Mouse (Mus musculus): ENCODE data around the gene Gpr107. TPM values are rescaled to one million over a fixed set of nuclear protein-coding genes. Genes with fewer than 3 reads are reported as not detected.

Gene Gpr107
- polyA plus RNA-seq, 1 experiment from 2014 or later = 26.2 TPM

DNA sequence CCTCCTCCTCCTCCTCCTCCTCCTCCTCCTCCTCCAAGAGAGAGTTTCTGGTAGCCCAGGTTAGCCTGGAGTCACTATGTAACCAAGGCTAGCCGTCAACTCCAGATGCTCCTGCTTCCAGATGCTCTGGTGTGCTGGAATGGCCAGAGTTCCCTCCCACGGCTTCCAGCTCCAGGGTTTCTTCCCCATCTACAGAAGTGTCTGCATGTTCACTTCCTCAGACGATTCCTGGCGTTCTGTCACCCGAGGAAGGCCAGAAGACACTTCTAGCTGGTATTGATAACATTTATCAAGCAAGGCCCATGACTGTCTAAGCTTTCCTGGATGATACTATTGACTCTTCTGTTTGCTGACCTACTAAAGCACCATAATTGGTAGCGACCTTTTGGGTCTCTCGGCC is 27.0 kb upstream of the Gpr107 start:
- WGBS = 46% methylated on average over 7 of the region's 7 CpGs
- no peak overlapping the region for H3K4me3 ChIP-seq (ENCODE audit: low read depth, low read length)
- no peak overlapping the region for H3K4me2 ChIP-seq (replicated peaks; ENCODE audit: low read depth, low read length)
- peaks cover 14% of the 10 kb centered on the region; the same call in 1 of the 2 replicates for H3K4me1 ChIP-seq (ENCODE audit: insufficient read depth, low read depth, low read length)
- no peak for ATAC-seq
- H3K27me3 ChIP-seq (replicated peaks; ENCODE audit: insufficient read depth, low read length) = no peaks in the 10 kb centered on the region
- no peak overlapping the region for H3K9ac ChIP-seq (replicated peaks; ENCODE audit: low read depth)
- no peaks in the 10 kb centered on the region for H3K9me3 ChIP-seq (ENCODE audit: low read length)
- no peak for DNase-seq (ENCODE audit: low spot score)
- no peaks in the 10 kb centered on the region for H3K36me3 ChIP-seq (ENCODE audit: insufficient read depth, low read length)
- H3K27ac ChIP-seq (ENCODE audit: low read length) = no peak overlapping the region
- TF ChIP-seq CTCF (IDR thresholded peaks at IDR 0.05) = no peak
- TF ChIP-seq EP300 (IDR thresholded peaks at IDR 0.05) = no peak

DNA sequence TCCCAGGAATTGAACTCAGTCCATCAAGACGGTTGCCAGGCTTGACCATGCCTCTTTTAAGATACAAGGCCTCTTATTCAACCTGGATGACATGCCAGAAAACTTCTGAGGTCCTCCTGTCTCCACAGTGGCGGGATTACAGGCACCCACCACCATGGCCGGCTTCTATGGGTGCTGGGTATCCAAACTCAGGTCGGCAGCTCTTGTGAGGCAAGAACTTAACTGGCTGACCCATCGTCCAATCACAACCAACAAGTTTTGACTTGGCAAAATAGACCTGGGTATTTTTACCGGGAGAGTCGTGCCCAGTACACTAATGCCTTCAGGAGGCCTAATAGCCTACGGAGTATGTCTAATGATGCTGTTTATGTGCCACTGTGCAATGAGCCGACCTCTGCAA is 26.1 kb upstream of the Gpr107 start:
- H3K27me3 ChIP-seq (replicated peaks; ENCODE audit: insufficient read depth, low read length) = no peaks in the 10 kb centered on the region
- H3K4me1 ChIP-seq (ENCODE audit: insufficient read depth, low read depth, low read length) = peaks cover 17% of the 10 kb centered on the region; the same call in 1 of the 2 replicates

DNA sequence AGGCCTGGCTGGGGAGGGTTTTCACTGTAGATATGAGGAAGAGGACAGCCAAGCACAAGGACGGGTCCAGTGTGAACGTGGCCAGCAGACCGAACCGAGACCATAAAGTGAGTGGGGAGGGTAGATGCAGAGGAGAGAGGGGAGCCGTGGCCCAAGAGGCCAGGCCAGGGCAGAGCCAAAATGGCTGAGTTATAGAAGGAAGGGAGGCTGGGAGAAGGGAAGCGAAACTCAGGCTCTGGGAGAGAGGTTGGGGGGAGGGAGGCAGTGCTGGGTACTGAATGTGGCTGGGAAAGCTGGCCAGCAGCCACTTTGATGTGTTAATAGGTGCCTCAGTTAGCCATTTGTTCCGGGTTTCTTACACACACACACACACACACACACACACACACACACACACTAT is 24.9 kb upstream of the Gpr107 start:
- Histone ChIP-seq H3K4me1 (ENCODE audit: insufficient read depth, low read depth, low read length) (peaks cover 22% of the 10 kb centered on the region), H3K4me2 (replicated peaks; ENCODE audit: low read depth, low read length) (no peak overlapping the region), H3K9ac (replicated peaks; ENCODE audit: low read depth) (no peak overlapping the region), H3K27me3 (replicated peaks; ENCODE audit: insufficient read depth, low read length) (no peaks in the 10 kb centered on the region), H3K4me3 (ENCODE audit: low read depth, low read length) (no peak overlapping the region), H3K9me3 (ENCODE audit: low read length) (no peaks in the 10 kb centered on the region), H3K36me3 (ENCODE audit: insufficient read depth, low read length) (no peaks in the 10 kb centered on the region), H3K27ac (ENCODE audit: low read length) (0 out of 2 replicates have a peak overlapping the region, but pooled peaks have one; percentile 10)
- TF ChIP-seq CTCF (IDR thresholded peaks at IDR 0.05) = no peak
- ATAC-seq = no peak
- DNase-seq (ENCODE audit: low spot score) = no peak
- WGBS = 48% methylated on average over 7 of the region's 7 CpGs

More for the DNA sequence above, 26.1 kb upstream of the Gpr107 start:
- DNase-seq (ENCODE audit: low spot score) = no peak
- Histone ChIP-seq H3K36me3 (ENCODE audit: insufficient read depth, low read length) (no peaks in the 10 kb centered on the region), H3K27ac (ENCODE audit: low read length) (no peak overlapping the region), H3K9me3 (ENCODE audit: low read length) (no peaks in the 10 kb centered on the region), H3K4me3 (ENCODE audit: low read depth, low read length) (no peak overlapping the region), H3K4me2 (replicated peaks; ENCODE audit: low read depth, low read length) (no peak overlapping the region), H3K9ac (replicated peaks; ENCODE audit: low read depth) (no peak overlapping the region)
- WGBS = 84% methylated on average over 9 of the region's 9 CpGs
- ATAC-seq = no peak
- TF ChIP-seq CTCF (IDR thresholded peaks at IDR 0.05) (no peak), EP300 (IDR thresholded peaks at IDR 0.05) (no peak)

DNA sequence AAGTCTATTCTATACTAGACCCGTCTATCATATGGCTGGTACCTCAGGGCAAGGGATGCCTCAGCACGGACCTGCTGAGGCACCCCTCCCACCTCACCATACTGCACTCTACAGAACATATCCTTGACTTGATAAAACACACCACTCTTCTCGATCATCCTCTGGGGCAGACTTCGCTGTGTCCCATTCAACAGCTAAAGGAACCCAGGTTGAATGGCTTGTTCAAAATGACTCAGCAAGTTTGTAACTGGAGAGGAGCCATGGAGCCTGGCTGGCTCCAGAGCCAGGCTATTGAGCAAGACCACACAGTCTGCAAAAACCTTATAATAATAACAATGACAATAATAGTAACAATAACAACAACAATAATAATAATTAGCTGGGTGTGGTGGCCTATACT is 24.2 kb upstream of the Gpr107 start:
- 58% methylated on average over 4 of the region's 4 CpGs for WGBS

DNA sequence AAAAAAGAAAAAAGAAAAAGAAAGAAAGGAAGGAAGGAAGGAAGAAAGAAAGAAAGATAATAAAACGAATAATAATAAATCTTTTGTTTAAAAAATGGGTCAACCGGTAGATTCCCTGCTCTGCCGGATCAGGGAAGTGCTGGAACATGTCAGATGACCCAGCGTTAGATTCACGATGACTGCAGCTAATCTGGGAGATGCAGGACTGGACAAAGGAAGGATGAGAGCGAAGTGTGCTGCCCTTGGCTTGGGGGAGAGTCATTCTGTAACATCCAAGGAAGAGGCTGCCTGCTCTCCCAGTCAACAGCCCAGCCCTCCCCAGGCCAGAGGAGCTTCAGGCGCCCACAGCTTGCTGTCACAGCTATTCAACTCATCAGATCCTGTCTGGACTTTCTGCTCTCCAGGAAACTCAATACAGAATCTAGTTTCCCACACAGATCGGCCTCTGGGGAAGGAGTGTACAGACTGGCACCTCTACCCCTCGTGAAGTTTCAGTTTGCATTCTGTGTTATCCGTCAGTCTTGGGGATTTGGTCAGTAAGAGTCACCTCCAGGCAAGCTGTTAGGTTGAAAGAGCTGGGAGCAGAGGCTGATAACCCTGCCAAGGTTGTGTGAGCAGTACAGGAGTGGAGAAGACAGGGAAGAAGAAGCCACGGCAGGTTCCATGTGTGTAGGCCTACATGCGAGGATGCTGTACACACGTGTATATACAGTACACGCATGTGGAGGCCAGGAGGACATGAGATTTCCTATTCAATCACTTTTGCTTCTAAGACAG is 22.2 kb upstream of the Gpr107 start:
- Histone ChIP-seq H3K9ac (replicated peaks; ENCODE audit: low read depth) (no peak overlapping the region), H3K4me1 (ENCODE audit: insufficient read depth, low read depth, low read length) (peaks cover 16% of the 10 kb centered on the region), H3K27ac (ENCODE audit: low read length) (no peak overlapping the region), H3K9me3 (ENCODE audit: low read length) (no peaks in the 10 kb centered on the region), H3K4me3 (ENCODE audit: low read depth, low read length) (no peak overlapping the region), H3K4me2 (replicated peaks; ENCODE audit: low read depth, low read length) (no peak overlapping the region), H3K36me3 (ENCODE audit: insufficient read depth, low read length) (no peaks in the 10 kb centered on the region), H3K27me3 (replicated peaks; ENCODE audit: insufficient read depth, low read length) (no peaks in the 10 kb centered on the region)
- DNase-seq (ENCODE audit: low spot score) = no peak
- WGBS = 72% methylated on average over 14 of the region's 14 CpGs
- no peak for ATAC-seq
- TF ChIP-seq CTCF (IDR thresholded peaks at IDR 0.05) = no peak
- no peak for TF ChIP-seq EP300 (IDR thresholded peaks at IDR 0.05)

More for the DNA sequence above, 24.2 kb upstream of the Gpr107 start:
- DNase-seq (ENCODE audit: low spot score) = peak; percentile 47
- Histone ChIP-seq H3K9me3 (ENCODE audit: low read length) (no peaks in the 10 kb centered on the region), H3K36me3 (ENCODE audit: insufficient read depth, low read length) (no peaks in the 10 kb centered on the region), H3K4me2 (replicated peaks; ENCODE audit: low read depth, low read length) (no peak overlapping the region), H3K4me1 (ENCODE audit: insufficient read depth, low read depth, low read length) (peaks cover 22% of the 10 kb centered on the region), H3K4me3 (ENCODE audit: low read depth, low read length) (no peak overlapping the region), H3K27ac (ENCODE audit: low read length) (no peak overlapping the region), H3K9ac (replicated peaks; ENCODE audit: low read depth) (no peak overlapping the region), H3K27me3 (replicated peaks; ENCODE audit: insufficient read depth, low read length) (no peaks in the 10 kb centered on the region)
- TF ChIP-seq EP300 (IDR thresholded peaks at IDR 0.05) = no peak
- no peak for ATAC-seq

DNA sequence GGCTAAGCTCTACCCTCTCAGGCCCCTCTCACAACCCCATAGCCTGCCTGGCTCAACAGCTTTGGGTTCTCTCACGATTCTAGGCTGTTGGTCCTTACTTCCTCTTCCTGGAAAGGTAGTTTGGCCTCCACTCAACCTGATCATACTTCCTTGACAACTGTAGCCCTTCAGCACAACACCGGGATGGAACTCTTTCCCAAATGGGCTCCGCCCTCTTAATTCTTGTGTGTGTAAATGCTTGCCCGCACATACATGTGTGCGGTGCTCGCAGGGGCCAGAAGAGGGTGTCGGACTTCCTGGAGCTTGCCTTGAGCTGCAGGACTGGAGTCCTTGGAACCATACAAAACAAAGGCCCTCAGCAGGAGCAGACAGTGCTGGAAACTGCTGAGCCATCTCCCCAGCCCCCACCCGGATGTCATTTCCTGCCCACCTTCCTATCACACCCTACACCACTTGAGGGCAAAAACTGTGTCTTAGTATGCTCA is 21.3 kb upstream of the Gpr107 start:
- no peak overlapping the region for H3K4me3 ChIP-seq (ENCODE audit: low read depth, low read length)
- ATAC-seq (peak; percentile 59), DNase-seq (ENCODE audit: low spot score) (peak; percentile 51)
- no peaks in the 10 kb centered on the region for H3K36me3 ChIP-seq (ENCODE audit: insufficient read depth, low read length)
- no peaks in the 10 kb centered on the region for H3K27me3 ChIP-seq (replicated peaks; ENCODE audit: insufficient read depth, low read length)
- TF ChIP-seq CTCF (IDR thresholded peaks at IDR 0.05) = peak; percentile 47
- TF ChIP-seq EP300 (IDR thresholded peaks at IDR 0.05) = no peak
- H3K4me1 ChIP-seq (ENCODE audit: insufficient read depth, low read depth, low read length) = peaks cover 16% of the 10 kb centered on the region
- WGBS = 55% methylated on average over 8 of the region's 8 CpGs
- H3K9ac ChIP-seq (replicated peaks; ENCODE audit: low read depth) = no peak overlapping the region
- H3K9me3 ChIP-seq (ENCODE audit: low read length) = no peaks in the 10 kb centered on the region
- H3K27ac ChIP-seq (ENCODE audit: low read length) = no peak overlapping the region
- H3K4me2 ChIP-seq (replicated peaks; ENCODE audit: low read depth, low read length) = no peak overlapping the region
